Mouse (Mus musculus) liver, adult 2 months (tissue): ENCODE measurements around the gene Zbtb7b.

Experiments
- CTCF ChIP-seq: fragments of 200-500 bp; IDR thresholded peaks from 2 replicates; pipeline ENCODE4 v1.5.1; 2011; ENCODE audit warnings: low read depth, low read length, control low read depth
- POLR2A ChIP-seq: fragments of 200-500 bp; IDR thresholded peaks from 2 replicates; pipeline ENCODE4 v1.6.1; 2011; ENCODE audit warnings: low read length, control low read depth; ENCODE audit not compliant: insufficient read depth; ENCODE audit errors: extremely low read depth

DNA sequence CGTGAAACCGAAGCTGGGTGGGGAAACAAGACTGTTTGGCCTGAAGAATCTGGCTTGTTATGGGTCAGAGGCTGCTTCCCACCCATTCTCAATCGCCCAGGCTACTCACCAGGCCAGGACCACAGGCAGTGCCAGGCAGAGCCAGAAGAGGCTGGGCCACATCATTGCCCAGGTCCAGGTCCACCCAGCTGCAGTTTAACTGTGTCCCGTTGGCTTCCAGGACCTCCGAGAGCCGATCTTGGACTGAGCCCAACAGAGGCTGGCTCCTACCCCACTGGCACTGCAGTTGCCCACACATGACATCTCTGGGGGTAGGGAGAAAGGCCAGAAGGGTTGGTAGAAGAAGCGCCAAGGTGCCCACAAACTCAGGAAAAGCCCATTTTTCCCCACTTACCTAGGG is 51.3 kb downstream of the Zbtb7b start:
- TF ChIP-seq POLR2A (no peak), CTCF (no peak)
